Mouse (Mus musculus) T-helper 1 cell (primary cell): Measurements from ENCODE around the gene Dnajc11.

Source experiments
- in situ Hi-C: fragments of 300-600 bp; cut with MboI, MseI; formaldehyde crosslinking; loops from one replicate; pipeline ENCODE4 v1.15.1; 2025; ENCODE audit warnings: high pct_unique_total_duplicates

The Dnajc11 gene

GRCm38 (mm10) chr4:152008622-152009075, 75.2 kb downstream of the Dnajc11 start, which contains the start of gene Klhl21:
TSS of gene Klhl21 (plus strand) at chr4:152008803.
- in situ Hi-C loops = no loop called here

DNA sequence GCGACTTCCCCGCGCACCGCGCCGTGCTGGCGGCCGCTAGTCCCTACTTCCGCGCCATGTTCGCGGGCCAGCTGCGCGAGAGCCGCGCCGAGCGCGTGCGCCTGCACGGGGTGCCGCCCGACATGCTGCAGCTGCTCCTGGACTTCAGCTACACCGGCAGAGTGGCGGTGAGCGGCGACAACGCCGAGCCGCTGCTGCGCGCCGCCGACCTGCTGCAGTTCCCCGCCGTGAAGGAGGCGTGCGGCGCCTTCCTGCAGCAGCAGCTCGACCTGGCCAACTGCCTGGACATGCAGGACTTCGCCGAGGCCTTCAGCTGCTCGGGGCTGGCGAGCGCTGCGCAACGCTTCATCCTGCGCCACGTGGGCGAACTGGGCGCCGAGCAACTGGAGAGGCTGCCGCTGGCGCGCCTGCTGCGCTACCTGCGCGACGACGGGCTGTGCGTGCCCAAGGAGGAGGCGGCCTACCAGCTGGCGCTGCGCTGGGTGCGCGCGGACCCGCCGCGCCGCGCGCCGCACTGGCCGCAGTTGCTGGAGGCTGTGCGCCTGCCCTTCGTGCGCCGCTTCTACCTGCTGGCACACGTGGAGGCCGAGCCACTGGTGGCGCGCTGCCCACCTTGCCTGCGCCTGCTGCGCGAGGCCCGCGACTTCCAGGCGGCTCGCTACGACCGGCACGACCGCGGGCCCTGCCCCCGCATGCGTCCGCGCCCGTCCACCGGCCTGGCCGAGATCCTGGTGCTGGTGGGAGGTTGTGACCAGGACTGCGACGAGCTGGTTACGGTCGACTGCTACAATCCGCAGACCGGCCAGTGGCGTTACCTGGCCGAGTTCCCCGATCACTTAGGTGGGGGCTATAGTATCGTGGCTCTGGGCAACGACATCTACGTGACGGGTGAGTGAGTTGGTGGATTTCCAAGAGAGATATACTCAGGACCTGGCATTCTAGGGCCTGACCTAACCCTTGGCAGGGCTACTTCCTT, 75.9 kb downstream of the Dnajc11 start:
- in situ Hi-C loops = no loop called here

DNA sequence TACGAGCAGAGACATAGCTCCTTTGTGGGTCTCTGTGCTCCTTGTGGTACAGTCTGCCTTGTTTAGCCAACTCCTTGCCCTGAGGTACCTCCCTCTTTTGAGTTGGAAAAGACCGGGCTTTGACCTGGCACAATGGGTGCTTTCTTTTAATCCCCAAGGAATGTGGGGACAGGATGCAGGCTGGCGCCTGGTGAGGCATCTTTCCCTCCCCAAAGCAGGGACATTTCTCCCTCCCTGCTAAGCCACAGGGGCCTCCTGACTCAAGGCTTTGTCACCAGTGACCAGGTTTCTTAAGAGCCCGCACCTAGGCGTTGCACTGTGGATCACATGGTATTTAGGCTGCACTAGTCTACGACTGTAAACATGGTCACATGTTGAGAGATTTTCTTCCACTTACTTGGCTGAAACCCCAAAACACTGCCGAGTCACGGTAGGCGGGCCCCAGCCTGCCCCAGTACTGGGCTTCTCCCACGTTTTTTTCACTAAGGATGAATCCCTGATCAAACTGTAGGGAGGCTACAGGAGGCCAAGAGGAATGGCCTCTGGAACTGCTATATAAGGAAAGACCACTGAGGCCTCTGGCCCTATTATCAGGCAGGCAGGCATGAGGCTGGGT, 76.7 kb downstream of the Dnajc11 start:
- in situ Hi-C loops = no loop called here

- in situ Hi-C loops = no loop called here
Observed at GRCm38 (mm10) chr4:152010707-152011134, 77.2 kb downstream of the Dnajc11 start.

GRCm38 (mm10) chr4:152011171-152011760, 77.8 kb downstream of the Dnajc11 start:
- in situ Hi-C loops = no loop called here

DNA sequence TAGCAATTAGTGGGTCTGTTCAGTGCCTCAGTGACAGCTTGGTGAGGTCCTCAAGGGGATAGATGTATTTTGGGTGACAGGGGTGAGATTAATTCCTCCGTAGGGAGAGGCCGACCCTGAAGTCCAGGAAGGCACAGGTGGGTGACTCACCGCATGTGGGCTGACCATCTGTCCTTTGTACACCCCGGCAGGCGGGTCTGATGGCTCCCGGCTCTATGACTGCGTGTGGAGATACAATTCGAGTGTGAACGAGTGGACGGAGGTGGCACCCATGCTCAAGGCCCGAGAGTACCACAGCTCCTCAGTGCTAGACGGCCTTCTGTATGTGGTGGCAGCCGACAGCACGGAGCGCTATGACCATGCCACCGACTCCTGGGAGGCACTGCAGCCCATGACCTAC, 78.6 kb downstream of the Dnajc11 start:
- in situ Hi-C loops = no loop called here

DNA sequence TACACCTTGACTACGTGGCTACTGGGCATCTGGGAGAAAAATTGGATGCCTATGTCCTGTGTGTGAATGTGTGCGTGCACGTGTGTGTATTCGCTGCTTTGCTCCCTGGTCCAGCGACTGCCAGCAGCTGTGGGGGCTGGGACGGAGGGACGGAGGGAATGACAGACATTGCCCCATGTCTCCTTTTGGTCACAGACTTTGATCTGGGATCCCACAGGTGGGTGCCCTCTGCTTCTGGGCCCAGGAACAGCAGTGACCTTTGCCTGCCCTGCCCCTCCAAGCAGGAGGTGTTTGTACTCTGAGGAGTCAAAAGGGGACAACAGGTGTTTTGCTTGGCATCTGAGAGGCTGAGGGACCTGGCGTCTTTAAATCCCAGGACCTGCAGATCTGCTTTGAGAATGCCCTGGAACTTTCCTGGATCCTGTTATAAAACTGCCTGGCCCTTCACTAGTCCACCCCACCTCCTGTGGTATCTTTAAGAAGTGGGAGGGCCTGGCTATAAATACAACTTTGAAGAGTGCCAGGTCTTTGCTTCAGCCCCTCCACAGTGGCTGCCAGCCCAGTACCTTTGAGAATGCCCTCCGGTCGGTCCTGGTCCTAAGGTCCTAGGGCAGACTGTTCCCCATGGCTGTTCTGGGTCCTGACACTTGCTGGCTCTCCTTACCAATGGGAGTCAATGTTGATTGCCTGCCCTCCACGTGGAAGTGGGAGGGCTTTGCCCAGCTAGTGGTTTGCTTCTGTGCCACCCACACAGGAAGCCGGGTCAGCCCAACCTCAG, 79.7 kb downstream of the Dnajc11 start:
- in situ Hi-C loops = no loop called here

GRCm38 (mm10) chr4:152019073-152019472, 85.6 kb downstream of the Dnajc11 start:
- in situ Hi-C loops = no loop called here

DNA sequence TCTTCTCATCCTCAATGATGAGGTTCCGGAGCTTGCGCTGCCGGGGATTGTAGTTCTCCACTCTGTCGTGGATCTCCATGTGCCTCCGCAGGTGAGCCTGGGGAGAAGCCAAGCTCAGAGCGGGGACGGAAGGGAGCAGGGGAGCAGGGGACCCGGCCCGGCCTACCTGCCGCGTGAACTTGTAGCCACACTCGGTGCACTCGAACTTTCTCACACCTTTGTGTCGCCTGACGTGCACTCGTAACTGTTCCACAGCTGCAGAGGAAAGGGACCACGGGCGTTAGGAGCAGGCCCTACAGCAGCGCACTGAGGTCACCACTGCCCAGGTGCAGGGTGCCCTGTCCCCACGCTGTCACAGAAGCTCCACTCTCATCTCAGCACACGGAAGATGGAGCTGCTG, 86.5 kb downstream of the Dnajc11 start:
- in situ Hi-C loops = no loop called here

- in situ Hi-C loops = no loop called here
Observed at GRCm38 (mm10) chr4:152021568-152022097, 88.1 kb downstream of the Dnajc11 start.

DNA sequence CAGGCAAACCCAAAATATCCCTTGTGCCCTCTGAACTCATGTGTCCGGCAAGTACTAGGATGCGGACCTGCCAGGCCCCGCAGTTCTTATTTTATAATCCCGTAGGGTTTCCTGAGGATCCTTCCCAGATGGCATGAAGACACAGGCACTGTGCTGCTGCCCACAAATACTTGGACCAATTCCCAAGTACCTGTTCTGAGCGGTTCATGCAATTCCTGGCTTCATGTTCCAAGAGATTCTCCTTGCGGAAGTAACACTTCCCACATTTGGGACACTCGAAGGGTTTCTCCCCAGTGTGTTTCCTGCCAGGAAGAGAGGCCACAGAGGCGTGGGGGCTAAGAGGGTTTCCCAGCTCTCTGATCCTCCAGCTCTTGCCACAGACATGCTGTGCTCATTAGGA, 89.0 kb downstream of the Dnajc11 start:
- in situ Hi-C loops = no loop called here

GRCm38 (mm10) chr4:152024525-152024924, 91.0 kb downstream of the Dnajc11 start:
- in situ Hi-C loops = no loop called here

DNA sequence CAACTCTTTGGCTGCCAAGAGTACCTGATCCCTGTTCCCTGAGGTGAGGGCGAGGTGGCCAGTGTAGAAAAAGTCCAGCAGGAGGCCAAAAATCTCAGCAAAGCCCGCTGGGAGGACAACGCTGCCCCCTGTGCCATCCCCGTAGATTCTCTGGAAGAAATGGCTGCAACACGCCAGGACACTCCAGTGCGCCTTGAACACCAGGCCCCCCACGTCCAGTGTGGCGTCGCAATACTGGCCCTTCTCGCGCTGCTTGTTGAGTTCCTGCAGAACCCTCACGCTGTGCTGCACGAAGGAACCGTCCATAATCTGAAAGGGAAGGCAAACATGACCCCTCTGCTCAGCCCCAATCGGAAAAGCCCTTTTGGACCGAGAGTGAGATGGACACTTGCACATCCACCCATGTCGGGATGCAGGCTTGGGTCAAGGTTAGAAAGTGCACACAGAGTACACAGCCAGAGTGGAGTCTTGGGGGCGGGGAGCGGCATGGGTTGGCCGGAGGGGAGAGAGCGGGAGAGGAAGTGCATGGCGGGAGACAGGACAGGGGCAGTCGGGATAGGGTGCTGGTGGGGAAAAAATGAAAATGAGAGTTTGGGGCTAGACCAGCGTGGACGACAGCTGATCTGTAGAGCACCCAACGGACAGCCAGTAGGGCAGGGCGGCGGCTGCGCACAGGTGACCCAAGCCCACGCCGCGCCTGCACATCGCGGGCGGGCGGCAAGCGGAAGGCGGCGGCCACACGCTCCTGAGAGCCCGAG, 93.4 kb downstream of the Dnajc11 start:
- in situ Hi-C loops = loop anchor here (5.0 kb wide), 1 partner anchor 45 kb away; no protein-coding TSS in a partner anchor

DNA sequence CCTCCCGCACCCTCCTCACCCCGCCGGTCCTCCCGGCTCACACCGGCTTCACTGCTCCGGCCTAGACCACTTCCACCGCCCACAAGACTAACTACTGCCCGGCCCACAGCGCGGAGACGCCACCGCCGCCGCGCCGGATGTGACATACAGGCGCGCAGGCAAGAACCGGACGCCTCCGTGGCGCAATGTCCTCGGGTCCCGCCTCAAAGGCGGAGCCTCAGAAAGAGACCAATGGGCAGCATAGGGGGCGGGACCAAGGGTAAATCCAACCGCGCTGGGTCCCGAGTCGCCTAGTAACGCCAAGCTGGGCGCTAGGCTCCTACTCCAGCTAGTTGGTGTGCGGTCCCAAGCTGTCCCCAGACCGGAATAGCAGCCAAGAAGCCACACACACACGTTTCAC, 94.0 kb downstream of the Dnajc11 start, which contains the start of gene Zbtb48:
TSS of gene Zbtb48 (minus strand) at position 148 of the 400 bp plus-strand sequence.
- in situ Hi-C loops = loop anchor here (5.0 kb wide), 1 partner anchor 45 kb away; no protein-coding TSS in a partner anchor

DNA sequence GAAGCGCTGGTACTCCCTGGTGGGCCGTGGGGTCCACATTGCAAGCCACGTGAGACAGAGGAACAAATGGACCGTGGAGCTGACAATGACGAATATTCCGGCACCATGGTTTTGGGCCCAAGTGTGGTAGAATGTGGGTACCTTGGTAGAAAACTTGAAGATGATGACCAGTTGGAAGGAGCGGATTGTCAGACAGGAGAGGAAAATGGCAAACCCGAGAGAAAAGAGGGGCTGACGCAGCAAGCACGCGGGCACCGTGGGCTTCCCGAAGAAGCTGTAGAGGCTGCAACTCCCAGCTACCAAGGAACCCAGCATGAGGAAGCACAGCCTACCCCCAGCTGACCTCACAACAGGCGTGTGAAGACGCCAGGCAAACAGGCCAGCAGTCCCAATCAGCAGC, 95.0 kb downstream of the Dnajc11 start:
- in situ Hi-C loops = loop anchor here (5.0 kb wide), 1 partner anchor 46 kb away; no protein-coding TSS in a partner anchor

- in situ Hi-C loops = loop anchor here (5.0 kb wide), 1 partner anchor 47 kb away; no protein-coding TSS in a partner anchor
Observed at GRCm38 (mm10) chr4:152029087-152029486, 95.6 kb downstream of the Dnajc11 start.

DNA sequence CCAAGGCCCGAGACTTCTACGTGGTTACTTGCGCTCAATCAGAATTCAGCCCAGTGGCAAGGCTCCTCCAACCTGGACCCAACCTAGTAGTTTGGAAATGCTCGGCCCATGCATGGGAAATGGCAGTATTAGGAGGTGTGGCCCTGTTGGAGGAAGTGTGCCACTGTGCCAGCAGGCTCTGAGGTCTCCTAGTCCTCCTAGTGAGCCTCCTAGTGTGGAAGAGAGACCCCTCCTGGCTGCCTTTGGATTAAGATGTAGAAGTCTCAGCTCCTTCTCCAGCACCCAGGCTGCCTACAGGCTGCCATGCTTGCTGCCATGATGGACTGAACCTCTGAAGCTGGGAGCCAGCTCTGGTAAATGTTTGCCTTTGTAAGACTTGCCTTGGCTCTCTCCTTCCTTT, 96.5 kb downstream of the Dnajc11 start:
- in situ Hi-C loops = loop anchor here (5.0 kb wide), 2 partner anchors 48 to 93 kb away; no protein-coding TSS in a partner anchor
